8 mouse cellular contexts compared by ENCODE assay signal in genomic region chr8:121273195-121273594, GRCm38 (mm10).
DNase-seq lines count a peak whose midpoint lies in the region; ATAC-seq and TF ChIP-seq lines count a peak whose summit lies in the region.

No protein-coding gene starts in this region.

- TF ChIP-seq CTCF in ES-Bruce4 (IDR thresholded peaks at IDR 0.05; ENCODE audit: low read depth, low read length): no peak
- TF ChIP-seq CTCF in cortical plate, adult 2 months (IDR thresholded peaks at IDR 0.05; ENCODE audit: extremely low read depth, insufficient read depth, low read length): no peak

- 48% methylated on average over 14 of the region's 14 CpGs for WGBS in heart, embryonic 14.5 days
- 45% methylated on average over 14 of the region's 14 CpGs for WGBS in intestine, embryonic 14.5 days

- no peak overlapping the region for H3K27ac ChIP-seq in heart, embryonic 14.5 days (replicated peaks in 1 of 2; ENCODE audit: control insufficient read depth in 1 of 2, insufficient read depth in 1 of 2, low read depth in 2 of 2, low read length in 2 of 2)
- no peak overlapping the region for H3K27ac ChIP-seq in ES-Bruce4 (ENCODE audit: insufficient read depth, low read length)
- H3K27ac ChIP-seq in cortical plate, adult 2 months (ENCODE audit: insufficient read depth, low read length): no peak overlapping the region
- H3K27ac ChIP-seq in intestine, embryonic 14.5 days (ENCODE audit: low read depth): no peak overlapping the region

- H3K4me3 ChIP-seq in heart, embryonic 14.5 days (ENCODE audit: control insufficient read depth in 1 of 2, insufficient read depth in 1 of 2, low read depth in 1 of 2, low read length in 2 of 2): peak overlapping the region in 1 of 2 experiments; percentile 20; a peak in 3 of 4 replicates
- H3K4me3 ChIP-seq in ES-Bruce4 (ENCODE audit: low read depth, low read length): 0 out of 2 replicates have a peak overlapping the region, but pooled peaks have one; percentile 1
- H3K4me3 ChIP-seq in cortical plate, adult 2 months (ENCODE audit: insufficient read depth, low read length): peak overlapping the region; percentile 8; the same call in 1 of the 2 replicates
- no peak overlapping the region for H3K4me3 ChIP-seq in intestine, embryonic 14.5 days (ENCODE audit: low read depth, low read length)

- H3K4me2 ChIP-seq in heart, embryonic 14.5 days (ENCODE audit: low read length): peak overlapping the region; percentile 45; the same call in 1 of the 2 replicates
- H3K4me2 ChIP-seq in intestine, embryonic 14.5 days (ENCODE audit: low read length): peak overlapping the region; percentile 36

- H3K27me3 ChIP-seq in heart, embryonic 14.5 days (ENCODE audit: control insufficient read depth, insufficient read depth, low read length): no peaks in the 10 kb centered on the region
- no peaks in the 10 kb centered on the region for H3K27me3 ChIP-seq in ES-Bruce4 (ENCODE audit: control insufficient read depth, insufficient read depth, low read length, poor library complexity, severe bottlenecking)
- peaks cover 4% of the 10 kb centered on the region; the same call in 1 of the 2 replicates for H3K27me3 ChIP-seq in intestine, embryonic 14.5 days (replicated peaks; ENCODE audit: control insufficient read depth, insufficient read depth, low read length)

- no peaks in the 10 kb centered on the region for H3K9me3 ChIP-seq in heart, embryonic 14.5 days (ENCODE audit: control insufficient read depth, low read length)
- H3K9me3 ChIP-seq in ES-Bruce4 (replicated peaks; ENCODE audit: control insufficient read depth, insufficient read depth, low read length, poor library complexity, severe bottlenecking): no peaks in the 10 kb centered on the region
- H3K9me3 ChIP-seq in intestine, embryonic 14.5 days (ENCODE audit: control insufficient read depth, low read length): no peaks in the 10 kb centered on the region

- peaks cover 0 to 2% of the 10 kb centered on the region in 2 experiments; a peak in 1 of 4 replicates for H3K4me1 ChIP-seq in heart, embryonic 14.5 days (ENCODE audit: control insufficient read depth in 2 of 2, insufficient read depth in 2 of 2, low read length in 2 of 2)
- H3K4me1 ChIP-seq in ES-Bruce4 (ENCODE audit: control insufficient read depth, insufficient read depth, low read length): no peaks in the 10 kb centered on the region
- H3K4me1 ChIP-seq in cortical plate, adult 2 months (ENCODE audit: control insufficient read depth, insufficient read depth, low read length): no peaks in the 10 kb centered on the region
- H3K4me1 ChIP-seq in intestine, embryonic 14.5 days (replicated peaks; ENCODE audit: control insufficient read depth, insufficient read depth, low read length): no peaks in the 10 kb centered on the region

- no peak for DNase-seq in heart, adult 8-10 months (ENCODE audit: low spot score)
- DNase-seq in intestine, embryonic 14.5 days (ENCODE audit: low spot score): peak; percentile 65
- DNase-seq in retina, postnatal 1 day: peak; percentile 70
- no peak for DNase-seq in gastrocnemius, postnatal 14 days
- DNase-seq in urinary bladder, postnatal 14 days (ENCODE audit: low spot score): no peak

- peak overlapping the region; percentile 41; the same call in 1 of the 2 replicates for H3K9ac ChIP-seq in heart, embryonic 14.5 days (ENCODE audit: low read length)
- H3K9ac ChIP-seq in ES-Bruce4 (ENCODE audit: low read depth, poor library complexity, severe bottlenecking): no peak overlapping the region
- no peak overlapping the region for H3K9ac ChIP-seq in intestine, embryonic 14.5 days (ENCODE audit: low read length)

- peak; percentile 33 for TF ChIP-seq POLR2A in ES-Bruce4 (IDR thresholded peaks at IDR 0.05; ENCODE audit: insufficient read depth, low read length)
- TF ChIP-seq POLR2A in cortical plate, adult 2 months (IDR thresholded peaks at IDR 0.05; ENCODE audit: extremely low read depth, insufficient read depth, low read length): no peak

- TF ChIP-seq EP300 in ES-Bruce4 (IDR thresholded peaks at IDR 0.05; ENCODE audit: insufficient read depth, low read depth, low read length): no peak

- no peaks in the 10 kb centered on the region for H3K36me3 ChIP-seq in heart, embryonic 14.5 days (ENCODE audit: control insufficient read depth, insufficient read depth, low read length)
- no peaks in the 10 kb centered on the region for H3K36me3 ChIP-seq in ES-Bruce4 (ENCODE audit: control insufficient read depth, insufficient read depth, low read length, poor library complexity, severe bottlenecking)
- H3K36me3 ChIP-seq in intestine, embryonic 14.5 days (ENCODE audit: control insufficient read depth, insufficient read depth, low read length): no peaks in the 10 kb centered on the region

- intact Hi-C loops in gastrocnemius, postnatal 14 days (cut with DNase I; ENCODE audit: low total_unique reads): no loop called here

- ATAC-seq in heart, embryonic 14.5 days (ENCODE audit: insufficient number of reproducible peaks, insufficient read depth, low FRiP score, low read depth): no peak
- ATAC-seq in intestine, embryonic 14.5 days (replicated peaks; ENCODE audit: low FRiP score, low TSS enrichment, low read depth): no peak; the same call in 1 of the 2 replicates

Comparison
In these comparisons a context has a peak if more than half of its experiments do, and no peak if none do; other contexts are left out.
1. DNase-seq: peak in intestine, embryonic 14.5 days (single experiment) and retina, postnatal 1 day (single experiment); none in heart, adult 8-10 months (single experiment), gastrocnemius, postnatal 14 days (single experiment) and urinary bladder, postnatal 14 days (single experiment).